Mouse (Mus musculus): ENCODE data around the gene Fam131b. TPM values are rescaled to one million over a fixed set of nuclear protein-coding genes. Genes with fewer than 3 reads are reported as not detected.

Fam131b gene
- 0.04 and 0.06 TPM in 2 replicates for polyA plus RNA-seq (2015; fragmentation: Nextera tagmentation; extraction: Ambion mirVana)

GRCm38 (mm10) chr6:42324482-42325267 is at the start of gene Fam131b:
Fam131b (minus strand) TSS chr6:42324643.

GRCm38 (mm10) chr6:42372816-42373547 is 48.5 kb upstream of the Fam131b start, which contains the start of gene Epha1:
Epha1 (minus strand) TSS chr6:42373268.

GRCm38 (mm10) chr6:42349426-42350020 is 25.1 kb upstream of the Fam131b start, which contains the start of gene Zyx:
Zyx (plus strand) TSS chr6:42349630.

GRCm38 (mm10) chr6:42286448-42286847 is 38.0 kb downstream of the Fam131b start, which contains the start of gene Clcn1:
Clcn1 (plus strand) TSS chr6:42286685.

Other genes with a start within 250 kb of the Fam131b start
- gene Tas2r139, start 183.7 kb downstream of the Fam131b start, polyA plus RNA-seq (2015; fragmentation: Nextera tagmentation; extraction: Ambion mirVana), result not detected in 2 replicates
- not detected in 2 replicates for gene Tas2r144, start 109.3 kb downstream of the Fam131b start, polyA plus RNA-seq (2015; fragmentation: Nextera tagmentation; extraction: Ambion mirVana)
- gene Gstk1, start 78.7 kb downstream of the Fam131b start, polyA plus RNA-seq (2015; fragmentation: Nextera tagmentation; extraction: Ambion mirVana), result 3.7 and 5.2 TPM in 2 replicates
- gene Tmem139, start 62.7 kb downstream of the Fam131b start, polyA plus RNA-seq (2015; fragmentation: Nextera tagmentation; extraction: Ambion mirVana), result 0.22 TPM in 1 of 2 replicates, not detected in the other
- gene Casp2, start 59.7 kb downstream of the Fam131b start, polyA plus RNA-seq (2015; fragmentation: Nextera tagmentation; extraction: Ambion mirVana), result 31.6 and 34.9 TPM in 2 replicates
- 0.07 and 0.10 TPM in 2 replicates for gene Clcn1, start 38.0 kb downstream of the Fam131b start, polyA plus RNA-seq (2015; fragmentation: Nextera tagmentation; extraction: Ambion mirVana)
- gene Zyx, start 25.0 kb upstream of the Fam131b start, polyA plus RNA-seq (2015; fragmentation: Nextera tagmentation; extraction: Ambion mirVana), result 67.2 and 85.7 TPM in 2 replicates
- 0.95 and 1.3 TPM in 2 replicates for gene Epha1, start 48.6 kb upstream of the Fam131b start, polyA plus RNA-seq (2015; fragmentation: Nextera tagmentation; extraction: Ambion mirVana)
- not detected in 2 replicates for gene Tas2r143, start 75.6 kb upstream of the Fam131b start, polyA plus RNA-seq (2015; fragmentation: Nextera tagmentation; extraction: Ambion mirVana)
- gene Tas2r135, start 80.8 kb upstream of the Fam131b start, polyA plus RNA-seq (2015; fragmentation: Nextera tagmentation; extraction: Ambion mirVana), result 0.14 TPM in 1 of 2 replicates, not detected in the other
- not detected in 2 replicates for gene Tas2r126, start 109.9 kb upstream of the Fam131b start, polyA plus RNA-seq (2015; fragmentation: Nextera tagmentation; extraction: Ambion mirVana)
- 0.07 and 0.08 TPM in 2 replicates for gene Olfr458, start 140.6 kb upstream of the Fam131b start, polyA plus RNA-seq (2015; fragmentation: Nextera tagmentation; extraction: Ambion mirVana)
- 0.05 TPM in 1 of 2 replicates, not detected in the other for gene Olfr457, start 151.7 kb upstream of the Fam131b start, polyA plus RNA-seq (2015; fragmentation: Nextera tagmentation; extraction: Ambion mirVana)
- 0.12 and 0.16 TPM in 2 replicates for gene Olfr456, start 162.6 kb upstream of the Fam131b start, polyA plus RNA-seq (2015; fragmentation: Nextera tagmentation; extraction: Ambion mirVana)
- 0.11 TPM in 1 of 2 replicates, not detected in the other for gene Olfr455, start 222.9 kb upstream of the Fam131b start, polyA plus RNA-seq (2015; fragmentation: Nextera tagmentation; extraction: Ambion mirVana)